Mouse (Mus musculus): ENCODE data around the gene Msmp. TPM values are rescaled to one million over a fixed set of nuclear protein-coding genes. Genes with fewer than 3 reads are reported as not detected.

Msmp gene
- polyA plus RNA-seq, 1 experiment = 0.15 TPM

GRCm38 (mm10) chr4:43562769-43563600 is 21.3 kb downstream of the Msmp start:
- TF ChIP-seq POLR2A (IDR thresholded peaks at IDR 0.05; ENCODE audit: extremely low read depth, insufficient read depth, low read length) (no peak), CTCF (IDR thresholded peaks at IDR 0.05; ENCODE audit: extremely low read depth, insufficient read depth, low read length) (no peak)
- Histone ChIP-seq H3K27ac (ENCODE audit: insufficient read depth, low read length) (no peak overlapping the region), H3K4me1 (ENCODE audit: control insufficient read depth, insufficient read depth, low read length) (peaks cover 10% of the 10 kb centered on the region), H3K4me3 (ENCODE audit: insufficient read depth, low read length) (peak overlapping the region; percentile 71)

GRCm38 (mm10) chr4:43561997-43562768 is 22.1 kb downstream of the Msmp start, which contains the start of the genes Creb3 and Tln1:
Creb3 (plus strand) TSS chr4:43562332.
Tln1 (minus strand) TSS chr4:43562691.
- peak within 1 kb of the TSS; percentile 71 for H3K4me3 ChIP-seq (ENCODE audit: insufficient read depth, low read length)
- peaks cover 10% of the 10 kb centered on the region for H3K4me1 ChIP-seq (ENCODE audit: control insufficient read depth, insufficient read depth, low read length)

GRCm38 (mm10) chr4:43561436-43561996 is 22.8 kb downstream of the Msmp start:
- H3K27ac ChIP-seq (ENCODE audit: insufficient read depth, low read length) = peak overlapping the region; percentile 30
- H3K4me1 ChIP-seq (ENCODE audit: control insufficient read depth, insufficient read depth, low read length) = peaks cover 10% of the 10 kb centered on the region
- TF ChIP-seq POLR2A (IDR thresholded peaks at IDR 0.05; ENCODE audit: extremely low read depth, insufficient read depth, low read length) = no peak
- no peak for TF ChIP-seq CTCF (IDR thresholded peaks at IDR 0.05; ENCODE audit: extremely low read depth, insufficient read depth, low read length)
- H3K4me3 ChIP-seq (ENCODE audit: insufficient read depth, low read length) = peak overlapping the region; percentile 71

More at GRCm38 (mm10) chr4:43561997-43562768, 22.1 kb downstream of the Msmp start, which contains the start of the genes Creb3 and Tln1:
- TF ChIP-seq POLR2A (IDR thresholded peaks at IDR 0.05; ENCODE audit: extremely low read depth, insufficient read depth, low read length) (peak; percentile 90), CTCF (IDR thresholded peaks at IDR 0.05; ENCODE audit: extremely low read depth, insufficient read depth, low read length) (no peak)
- H3K27ac ChIP-seq (ENCODE audit: insufficient read depth, low read length) = peak within 1 kb of the TSS; percentile 30

GRCm38 (mm10) chr4:43560976-43561375 is 23.3 kb downstream of the Msmp start:
- peaks cover 10% of the 10 kb centered on the region for H3K4me1 ChIP-seq (ENCODE audit: control insufficient read depth, insufficient read depth, low read length)

GRCm38 (mm10) chr4:43560243-43560611 is 24.1 kb downstream of the Msmp start:
- Histone ChIP-seq H3K4me3 (ENCODE audit: insufficient read depth, low read length) (no peak overlapping the region), H3K27ac (ENCODE audit: insufficient read depth, low read length) (no peak overlapping the region; the same call in 1 of the 2 replicates), H3K4me1 (ENCODE audit: control insufficient read depth, insufficient read depth, low read length) (peaks cover 10% of the 10 kb centered on the region)
- TF ChIP-seq CTCF (IDR thresholded peaks at IDR 0.05; ENCODE audit: extremely low read depth, insufficient read depth, low read length) = no peak
- no peak for TF ChIP-seq POLR2A (IDR thresholded peaks at IDR 0.05; ENCODE audit: extremely low read depth, insufficient read depth, low read length)

More at GRCm38 (mm10) chr4:43560976-43561375, 23.3 kb downstream of the Msmp start:
- Histone ChIP-seq H3K4me3 (ENCODE audit: insufficient read depth, low read length) (peak overlapping the region; percentile 15), H3K27ac (ENCODE audit: insufficient read depth, low read length) (no peak overlapping the region)
- no peak for TF ChIP-seq POLR2A (IDR thresholded peaks at IDR 0.05; ENCODE audit: extremely low read depth, insufficient read depth, low read length)
- TF ChIP-seq CTCF (IDR thresholded peaks at IDR 0.05; ENCODE audit: extremely low read depth, insufficient read depth, low read length) = no peak

- H3K4me1 ChIP-seq (ENCODE audit: control insufficient read depth, insufficient read depth, low read length) = peaks cover 10% of the 10 kb centered on the region
- no peak overlapping the region; the same call in 1 of the 2 replicates for H3K27ac ChIP-seq (ENCODE audit: insufficient read depth, low read length)
- TF ChIP-seq POLR2A (IDR thresholded peaks at IDR 0.05; ENCODE audit: extremely low read depth, insufficient read depth, low read length) (no peak), CTCF (IDR thresholded peaks at IDR 0.05; ENCODE audit: extremely low read depth, insufficient read depth, low read length) (no peak)
- H3K4me3 ChIP-seq (ENCODE audit: insufficient read depth, low read length) = no peak overlapping the region
These were observed 24.6 kb downstream of the Msmp start for GRCm38 (mm10) chr4:43559519-43560242.

- Histone ChIP-seq H3K4me3 (ENCODE audit: insufficient read depth, low read length) (no peak overlapping the region), H3K27ac (ENCODE audit: insufficient read depth, low read length) (no peak overlapping the region), H3K4me1 (ENCODE audit: control insufficient read depth, insufficient read depth, low read length) (peaks cover 8% of the 10 kb centered on the region)
- TF ChIP-seq CTCF (IDR thresholded peaks at IDR 0.05; ENCODE audit: extremely low read depth, insufficient read depth, low read length) = no peak
- no peak for TF ChIP-seq POLR2A (IDR thresholded peaks at IDR 0.05; ENCODE audit: extremely low read depth, insufficient read depth, low read length)
These were observed 25.5 kb downstream of the Msmp start for GRCm38 (mm10) chr4:43558631-43559356.

GRCm38 (mm10) chr4:43558028-43558630 is 26.2 kb downstream of the Msmp start:
- Histone ChIP-seq H3K4me3 (ENCODE audit: insufficient read depth, low read length) (no peak overlapping the region), H3K27ac (ENCODE audit: insufficient read depth, low read length) (no peak overlapping the region), H3K4me1 (ENCODE audit: control insufficient read depth, insufficient read depth, low read length) (peaks cover 5% of the 10 kb centered on the region)
- TF ChIP-seq CTCF (IDR thresholded peaks at IDR 0.05; ENCODE audit: extremely low read depth, insufficient read depth, low read length) = no peak
- no peak for TF ChIP-seq POLR2A (IDR thresholded peaks at IDR 0.05; ENCODE audit: extremely low read depth, insufficient read depth, low read length)
